Mouse (Mus musculus): ENCODE results near the gene Bcl2l14. TPM values are rescaled to one million over a fixed set of nuclear protein-coding genes. Genes with fewer than 3 reads are reported as not detected.

The Bcl2l14 gene
- polyA plus RNA-seq, 1 experiment from 2014 or later: not detected

DNA sequence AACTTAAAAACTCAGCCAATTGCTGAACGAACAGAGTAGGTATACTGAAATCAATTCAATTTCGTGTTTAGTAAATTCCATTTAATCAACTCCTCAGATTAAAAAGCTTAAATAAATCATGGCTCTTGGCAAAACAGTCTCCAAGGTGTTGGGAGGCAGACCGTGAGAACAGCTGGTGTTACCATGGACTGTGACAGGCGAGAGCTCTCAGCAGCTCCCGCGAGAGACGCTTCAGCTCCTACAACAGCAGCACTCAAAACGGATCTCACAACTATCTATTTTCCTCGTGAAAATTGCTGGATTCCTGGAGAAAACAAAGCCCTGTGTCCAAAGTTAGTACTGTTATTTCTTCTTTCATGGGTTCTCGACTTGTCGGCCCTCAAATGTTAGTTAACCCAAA, 53.8 kb downstream of the Bcl2l14 start:
- Histone ChIP-seq H3K27ac (ENCODE audit: low read length) (no peak overlapping the region), H3K9me3 (ENCODE audit: control insufficient read depth, low read length) (no peaks in the 10 kb centered on the region), H3K27me3 (replicated peaks; ENCODE audit: control insufficient read depth, insufficient read depth, low read length) (no peaks in the 10 kb centered on the region), H3K36me3 (ENCODE audit: control insufficient read depth, insufficient read depth) (peaks cover 21% of the 10 kb centered on the region), H3K4me1 (replicated peaks; ENCODE audit: control insufficient read depth, insufficient read depth, low read length) (no peaks in the 10 kb centered on the region; the same call in 1 of the 2 replicates), H3K9ac (replicated peaks; ENCODE audit: low read depth, low read length) (no peak overlapping the region), H3K4me2 (ENCODE audit: low read length) (no peak overlapping the region), H3K4me3 (replicated peaks; ENCODE audit: low read length) (no peak overlapping the region)
- WGBS: 45% methylated on average over 11 of the region's 11 CpGs
- peak; percentile 52; the same call in 1 of the 2 replicates for ATAC-seq

DNA sequence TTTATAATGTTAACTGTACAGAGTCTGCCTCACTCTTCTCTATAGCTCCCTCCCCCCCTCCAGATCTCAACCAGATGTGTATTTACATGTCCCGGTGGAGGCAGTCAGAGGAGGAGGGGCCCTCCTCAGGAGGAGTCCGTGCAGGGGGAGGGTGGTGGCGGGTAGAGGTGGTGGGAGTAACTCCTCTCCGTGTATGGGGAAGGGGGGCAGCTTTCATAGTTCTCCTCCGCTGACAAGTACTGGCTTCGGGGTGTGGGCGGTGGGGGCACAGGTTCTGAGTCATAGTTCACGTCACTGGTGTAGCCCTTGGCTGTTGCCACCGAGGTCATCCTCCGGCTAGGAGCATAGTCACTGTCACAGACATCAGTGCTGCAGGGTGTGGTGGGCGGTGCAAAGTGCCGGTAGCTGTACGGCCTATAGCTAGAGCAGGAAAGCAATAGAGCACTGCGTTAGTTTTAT, 54.6 kb downstream of the Bcl2l14 start:
- Histone ChIP-seq H3K4me3 (replicated peaks; ENCODE audit: low read length) (no peak overlapping the region), H3K27ac (ENCODE audit: low read length) (no peak overlapping the region), H3K36me3 (ENCODE audit: control insufficient read depth, insufficient read depth) (peaks cover 23% of the 10 kb centered on the region), H3K4me1 (replicated peaks; ENCODE audit: control insufficient read depth, insufficient read depth, low read length) (no peaks in the 10 kb centered on the region; the same call in 1 of the 2 replicates), H3K4me2 (ENCODE audit: low read length) (no peak overlapping the region), H3K27me3 (replicated peaks; ENCODE audit: control insufficient read depth, insufficient read depth, low read length) (no peaks in the 10 kb centered on the region), H3K9me3 (ENCODE audit: control insufficient read depth, low read length) (no peaks in the 10 kb centered on the region), H3K9ac (replicated peaks; ENCODE audit: low read depth, low read length) (no peak overlapping the region)
- 67% methylated on average over 14 of the region's 14 CpGs for WGBS
- ATAC-seq: peak; percentile 60

DNA sequence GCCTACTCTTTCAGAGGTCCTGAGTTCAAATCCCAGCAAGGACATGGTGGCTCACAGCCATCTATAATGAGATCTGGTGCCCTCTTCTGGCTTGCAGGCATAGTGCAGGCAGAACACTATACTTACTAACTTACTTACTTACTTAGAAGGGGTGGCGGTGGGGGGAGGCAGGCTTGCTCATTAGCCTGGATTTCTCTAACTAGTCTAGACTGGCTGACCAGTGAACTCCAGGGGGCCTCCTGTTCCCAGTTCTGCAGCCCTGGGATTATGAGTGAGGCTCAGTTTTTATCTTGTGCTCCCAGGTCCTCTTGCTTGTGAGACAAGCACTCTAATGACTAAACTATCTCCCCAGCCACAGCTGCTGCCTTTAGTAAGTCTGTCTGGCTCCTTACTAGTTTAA, 58.0 kb downstream of the Bcl2l14 start:
- Histone ChIP-seq H3K4me3 (replicated peaks; ENCODE audit: low read length) (no peak overlapping the region), H3K27ac (ENCODE audit: low read length) (no peak overlapping the region), H3K4me1 (replicated peaks; ENCODE audit: control insufficient read depth, insufficient read depth, low read length) (no peaks in the 10 kb centered on the region; the same call in 1 of the 2 replicates), H3K4me2 (ENCODE audit: low read length) (no peak overlapping the region), H3K9me3 (ENCODE audit: control insufficient read depth, low read length) (no peaks in the 10 kb centered on the region), H3K9ac (replicated peaks; ENCODE audit: low read depth, low read length) (no peak overlapping the region), H3K27me3 (replicated peaks; ENCODE audit: control insufficient read depth, insufficient read depth, low read length) (no peaks in the 10 kb centered on the region), H3K36me3 (ENCODE audit: control insufficient read depth, insufficient read depth) (peaks cover 24% of the 10 kb centered on the region)
- 100% methylated on average over 1 of the region's 1 CpGs for WGBS
- ATAC-seq: no peak

DNA sequence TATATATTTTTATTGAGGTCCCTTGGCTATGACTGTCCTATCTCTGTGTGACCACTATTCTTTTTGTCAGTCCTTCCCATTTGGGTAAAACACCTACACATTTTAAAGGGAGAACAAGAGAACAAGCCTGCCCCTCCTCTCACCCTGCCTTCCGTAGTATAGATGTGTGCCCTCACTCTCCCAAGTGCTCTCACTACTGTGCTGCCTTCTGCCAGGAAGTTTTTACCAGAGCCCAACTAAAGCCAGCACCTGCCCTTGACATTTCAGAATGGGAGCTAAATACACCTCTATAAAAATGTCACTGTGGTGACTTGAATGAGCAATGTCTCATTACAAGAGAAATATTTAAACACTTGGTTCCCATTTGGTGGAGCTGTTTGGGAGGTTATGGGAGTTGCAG, 62.3 kb downstream of the Bcl2l14 start:
- Histone ChIP-seq H3K4me3 (replicated peaks; ENCODE audit: low read length) (no peak overlapping the region), H3K36me3 (ENCODE audit: control insufficient read depth, insufficient read depth) (peaks cover 28% of the 10 kb centered on the region), H3K4me1 (replicated peaks; ENCODE audit: control insufficient read depth, insufficient read depth, low read length) (no peaks in the 10 kb centered on the region), H3K4me2 (ENCODE audit: low read length) (no peak overlapping the region), H3K9me3 (ENCODE audit: control insufficient read depth, low read length) (no peaks in the 10 kb centered on the region), H3K27ac (ENCODE audit: low read length) (no peak overlapping the region), H3K27me3 (replicated peaks; ENCODE audit: control insufficient read depth, insufficient read depth, low read length) (no peaks in the 10 kb centered on the region), H3K9ac (replicated peaks; ENCODE audit: low read depth, low read length) (no peak overlapping the region)
- no peak for ATAC-seq
- WGBS: 95% methylated on average over 1 of the region's 1 CpGs

DNA sequence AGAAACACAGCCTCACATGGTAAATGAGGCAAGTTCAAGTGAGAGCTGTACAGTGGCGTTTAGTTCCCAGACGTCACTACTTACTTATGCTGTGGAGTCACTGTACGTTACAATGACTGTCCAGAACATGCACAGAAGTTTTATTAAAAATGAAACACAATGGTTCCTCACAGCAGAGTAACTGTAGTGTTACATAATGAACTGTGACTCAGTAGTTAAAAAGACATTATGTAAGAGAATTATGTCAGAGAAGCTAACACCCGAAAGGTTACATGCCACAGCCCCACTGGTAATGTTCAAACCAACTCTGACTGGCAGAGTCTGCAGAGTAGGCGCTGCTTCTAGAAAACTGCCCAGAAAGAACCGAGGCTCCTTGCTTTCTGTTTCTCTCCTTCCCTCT, 65.1 kb downstream of the Bcl2l14 start:
- ATAC-seq: no peak

DNA sequence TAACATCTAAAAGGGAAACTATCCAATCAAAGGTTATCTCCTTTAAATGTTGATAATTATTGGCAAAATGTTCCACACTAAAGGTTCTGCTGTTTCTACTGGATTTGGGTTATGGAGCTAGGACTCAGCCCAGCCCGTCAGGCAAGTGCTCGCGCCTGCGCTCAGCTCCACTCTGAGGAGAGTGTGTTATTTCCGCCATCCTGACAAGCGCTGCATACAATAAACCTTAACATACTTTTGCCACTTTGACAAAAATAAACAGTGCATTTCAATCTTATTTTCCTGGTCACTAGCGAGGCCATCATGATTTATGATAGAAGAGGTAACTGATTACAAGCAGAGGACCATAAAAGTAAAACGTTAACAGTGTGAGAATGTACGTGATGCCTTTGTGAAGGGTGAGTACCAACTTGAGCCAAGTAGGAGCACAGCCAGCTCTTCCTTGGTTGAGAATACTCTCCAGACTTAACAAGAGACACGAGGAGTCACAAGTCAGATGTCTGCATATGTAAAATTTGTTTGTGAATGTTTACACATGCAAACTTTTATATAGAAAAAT, 70.6 kb downstream of the Bcl2l14 start:
- no peak overlapping the region for H3K4me3 ChIP-seq (replicated peaks; ENCODE audit: low read length)
- H3K9me3 ChIP-seq (ENCODE audit: control insufficient read depth, low read length): no peaks in the 10 kb centered on the region
- H3K36me3 ChIP-seq (ENCODE audit: control insufficient read depth, insufficient read depth): peaks cover 8% of the 10 kb centered on the region; the same call in 1 of the 2 replicates
- peaks cover 4% of the 10 kb centered on the region for H3K4me1 ChIP-seq (replicated peaks; ENCODE audit: control insufficient read depth, insufficient read depth, low read length)
- H3K9ac ChIP-seq (replicated peaks; ENCODE audit: low read depth, low read length): no peak overlapping the region
- no peak for ATAC-seq
- no peak overlapping the region for H3K4me2 ChIP-seq (ENCODE audit: low read length)
- 87% methylated on average over 10 of the region's 10 CpGs for WGBS
- no peaks in the 10 kb centered on the region for H3K27me3 ChIP-seq (replicated peaks; ENCODE audit: control insufficient read depth, insufficient read depth, low read length)
- H3K27ac ChIP-seq (ENCODE audit: low read length): no peak overlapping the region

More for the DNA sequence above, 65.1 kb downstream of the Bcl2l14 start:
- no peaks in the 10 kb centered on the region for H3K4me1 ChIP-seq (replicated peaks; ENCODE audit: control insufficient read depth, insufficient read depth, low read length)
- no peak overlapping the region for H3K27ac ChIP-seq (ENCODE audit: low read length)
- H3K4me2 ChIP-seq (ENCODE audit: low read length): no peak overlapping the region
- 84% methylated on average over 6 of the region's 6 CpGs for WGBS
- peaks cover 15% of the 10 kb centered on the region for H3K36me3 ChIP-seq (ENCODE audit: control insufficient read depth, insufficient read depth)
- no peaks in the 10 kb centered on the region for H3K9me3 ChIP-seq (ENCODE audit: control insufficient read depth, low read length)
- H3K4me3 ChIP-seq (replicated peaks; ENCODE audit: low read length): no peak overlapping the region
- no peak overlapping the region for H3K9ac ChIP-seq (replicated peaks; ENCODE audit: low read depth, low read length)
- H3K27me3 ChIP-seq (replicated peaks; ENCODE audit: control insufficient read depth, insufficient read depth, low read length): no peaks in the 10 kb centered on the region

DNA sequence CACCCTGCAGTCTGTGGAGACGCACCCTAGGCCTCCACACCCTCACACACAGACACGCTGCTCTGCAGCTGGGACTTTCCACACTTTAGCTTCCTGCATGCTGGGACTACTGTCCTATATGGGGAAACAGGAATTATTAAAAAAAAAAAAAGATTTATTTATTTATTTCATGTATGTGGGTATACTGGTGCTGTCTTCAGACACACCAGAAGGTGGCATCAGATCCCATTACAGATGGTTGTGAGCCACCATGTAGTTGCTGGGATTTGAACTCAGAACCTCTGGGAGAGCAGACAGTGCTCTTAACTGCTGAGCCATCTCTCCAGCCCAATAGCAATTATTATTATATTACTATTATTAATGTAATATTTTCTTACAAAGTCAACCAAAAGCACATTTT, 73.2 kb downstream of the Bcl2l14 start:
- peaks cover 4% of the 10 kb centered on the region for H3K4me1 ChIP-seq (replicated peaks; ENCODE audit: control insufficient read depth, insufficient read depth, low read length)
- no peak overlapping the region for H3K4me3 ChIP-seq (replicated peaks; ENCODE audit: low read length)
- H3K27me3 ChIP-seq (replicated peaks; ENCODE audit: control insufficient read depth, insufficient read depth, low read length): no peaks in the 10 kb centered on the region
- H3K4me2 ChIP-seq (ENCODE audit: low read length): no peak overlapping the region
- no peak overlapping the region for H3K9ac ChIP-seq (replicated peaks; ENCODE audit: low read depth, low read length)
- H3K27ac ChIP-seq (ENCODE audit: low read length): no peak overlapping the region
- peaks cover 7% of the 10 kb centered on the region; the same call in 1 of the 2 replicates for H3K36me3 ChIP-seq (ENCODE audit: control insufficient read depth, insufficient read depth)
- no peak for ATAC-seq
- WGBS: 94% methylated on average over 2 of the region's 2 CpGs
- H3K9me3 ChIP-seq (ENCODE audit: control insufficient read depth, low read length): no peaks in the 10 kb centered on the region

DNA sequence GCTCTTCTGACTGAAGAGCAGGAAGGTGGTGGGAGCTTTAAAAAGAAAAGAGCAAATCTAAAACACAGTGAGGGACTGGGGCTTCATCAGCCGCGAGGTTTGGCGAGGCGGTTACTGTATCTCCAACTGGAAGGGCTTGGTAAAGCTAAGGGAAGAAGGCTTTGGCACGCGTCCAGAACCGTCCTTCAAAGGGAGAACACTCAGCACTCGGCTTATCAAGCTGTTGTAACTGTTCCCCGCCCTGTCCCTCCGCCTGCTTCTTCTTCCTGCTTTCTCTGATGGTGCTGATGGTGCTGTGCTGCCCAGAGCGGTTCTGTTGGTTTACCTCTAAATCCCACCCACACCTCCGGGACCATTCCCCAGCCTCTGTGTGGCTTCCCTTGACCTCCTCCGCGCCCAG, 74.7 kb downstream of the Bcl2l14 start:
- Histone ChIP-seq H3K4me1 (replicated peaks; ENCODE audit: control insufficient read depth, insufficient read depth, low read length) (peaks cover 5% of the 10 kb centered on the region), H3K36me3 (ENCODE audit: control insufficient read depth, insufficient read depth) (peaks cover 7% of the 10 kb centered on the region; the same call in 1 of the 2 replicates), H3K27ac (ENCODE audit: low read length) (no peak overlapping the region), H3K9me3 (ENCODE audit: control insufficient read depth, low read length) (no peaks in the 10 kb centered on the region), H3K4me3 (replicated peaks; ENCODE audit: low read length) (no peak overlapping the region), H3K27me3 (replicated peaks; ENCODE audit: control insufficient read depth, insufficient read depth, low read length) (no peaks in the 10 kb centered on the region), H3K9ac (replicated peaks; ENCODE audit: low read depth, low read length) (no peak overlapping the region), H3K4me2 (ENCODE audit: low read length) (no peak overlapping the region)
- 72% methylated on average over 14 of the region's 14 CpGs for WGBS
- ATAC-seq: peak; percentile 74

DNA sequence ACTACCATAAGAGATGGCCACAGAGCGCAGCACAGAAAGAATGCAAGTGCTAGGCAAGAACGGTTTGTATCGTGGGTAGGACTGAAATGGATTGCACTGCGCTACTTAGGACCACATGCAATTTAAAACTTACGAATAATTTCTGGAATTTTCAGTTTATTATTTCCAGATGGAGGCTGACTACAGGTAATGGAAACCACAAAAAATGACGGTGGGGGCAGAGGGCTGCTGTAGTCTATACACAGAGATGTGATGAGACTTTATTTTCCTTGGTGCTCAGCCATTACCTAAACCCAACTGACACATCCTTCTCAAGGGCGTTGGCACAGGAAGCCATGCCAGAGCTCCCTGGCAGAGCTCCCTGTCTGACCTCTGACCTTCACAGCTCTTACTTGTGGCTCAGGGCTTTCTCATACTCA, 77.0 kb downstream of the Bcl2l14 start:
- no peak overlapping the region for H3K4me3 ChIP-seq (replicated peaks; ENCODE audit: low read length)
- 0 out of 2 replicates have a peak, but pooled peaks cover 5% of the 10 kb centered on the region for H3K36me3 ChIP-seq (ENCODE audit: control insufficient read depth, insufficient read depth)
- ATAC-seq: no peak
- H3K4me2 ChIP-seq (ENCODE audit: low read length): no peak overlapping the region
- peaks cover 11% of the 10 kb centered on the region for H3K4me1 ChIP-seq (replicated peaks; ENCODE audit: control insufficient read depth, insufficient read depth, low read length)
- no peak overlapping the region for H3K9ac ChIP-seq (replicated peaks; ENCODE audit: low read depth, low read length)
- H3K27me3 ChIP-seq (replicated peaks; ENCODE audit: control insufficient read depth, insufficient read depth, low read length): no peaks in the 10 kb centered on the region
- no peak overlapping the region for H3K27ac ChIP-seq (ENCODE audit: low read length)
- no peaks in the 10 kb centered on the region for H3K9me3 ChIP-seq (ENCODE audit: control insufficient read depth, low read length)
- 90% methylated on average over 7 of the region's 7 CpGs for WGBS

All from forebrain, embryonic 16.5 days (tissue).